Mouse (Mus musculus) embryonic stem cell, embryonic (primary cell): ENCODE measurements around the gene Baiap2.

Experiments used
- CTCF ChIA-PET, 4 experiments: fragments of 300-600 bp in 2 of 4; fragments of 350-600 bp in 2 of 4; sonication (Branson Sonifier 250); formaldehyde crosslinking; loops; one replicate each; lab custom pipeline; 2022; ENCODE audit warnings: inconsistent platforms in 2 of 4; lab: Charles Lee
- POLR2A ChIA-PET, 4 experiments: fragments of 300-600 bp in 2 of 4; fragments of 350-600 bp in 2 of 4; sonication (Branson Sonifier 250); formaldehyde crosslinking; loops; one replicate each; lab custom pipeline; 2022; ENCODE audit warnings: antibody characterized with exemption in 4 of 4, inconsistent platforms in 1 of 4; lab: Charles Lee

Gene Baiap2

DNA sequence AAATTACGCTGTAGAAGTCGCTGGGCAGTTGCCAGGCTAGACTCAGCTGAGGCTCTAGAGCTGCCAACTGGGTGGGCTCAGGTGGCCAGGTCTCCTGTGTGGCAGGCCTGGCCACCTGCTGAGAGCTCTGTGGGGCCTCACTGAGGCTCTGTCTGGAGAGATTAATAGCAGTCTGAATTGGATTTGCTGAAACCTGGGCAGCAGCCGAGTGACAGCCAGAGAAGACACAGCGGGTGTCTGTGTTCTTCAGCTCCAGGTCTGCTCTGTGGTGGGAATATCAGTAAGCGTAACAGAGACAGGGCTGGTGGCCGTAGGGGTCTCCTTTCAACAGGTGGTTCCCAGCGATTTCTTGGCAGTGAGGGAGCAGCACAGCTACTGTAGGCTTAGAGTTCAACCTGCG lies 24.8 kb downstream of the Baiap2 start:
- ChIA-PET POLR2A (interaction anchor here in 3 of 4 experiments (0.9 to 3.3 kb wide), 7 partner anchors 13 to 90 kb away, joined by 3 to 10 read pairs (median 3); partner anchors contain the start of gene Baiap2 (in 2 of the 3)), CTCF (no interaction called here)

GRCm38 (mm10) chr11:119967892-119968291 lies 25.3 kb downstream of the Baiap2 start:
- ChIA-PET CTCF (no interaction called here), POLR2A (interaction anchor here in 3 of 4 experiments (0.9 to 3.3 kb wide), 6 partner anchors 13 to 89 kb away, joined by 3 to 10 read pairs (median 3); partner anchors contain the start of gene Baiap2 (in 2 of the 3))

- ChIA-PET CTCF (interaction anchor here in 3 of 4 experiments (0.6 to 1.0 kb wide), 5 partner anchors 35 to 1701 kb away, joined by 3 to 5 read pairs (median 3); no protein-coding TSS in a partner anchor), POLR2A (interaction anchor here in 3 of 4 experiments (0.5 to 1.5 kb wide), 13 partner anchors 9 to 317 kb away, joined by 3 to 8 read pairs (median 3); partner anchors contain the start of gene Baiap2 (in 2 of the 3))
Observed at GRCm38 (mm10) chr11:119970021-119970851, 27.7 kb downstream of the Baiap2 start.

GRCm38 (mm10) chr11:119973789-119974188 lies 31.2 kb downstream of the Baiap2 start:
- POLR2A ChIA-PET = interaction anchor here in 2 of 4 experiments (0.5 to 1.6 kb wide), 3 partner anchors 18 to 44 kb away, joined by 3 to 4 read pairs (median 3); no protein-coding TSS in a partner anchor
- CTCF ChIA-PET = interaction anchor here in 1 of 4 experiments (0.7 kb wide), 1 partner anchor 470 kb away, joined by 8 read pairs; no protein-coding TSS in a partner anchor

GRCm38 (mm10) chr11:119975739-119976501 lies 33.4 kb downstream of the Baiap2 start:
- CTCF ChIA-PET = interaction anchor here in 1 of 4 experiments (0.6 to 1.5 kb wide), 2 partner anchors 27 to 59 kb away, joined by 3 read pairs; no protein-coding TSS in a partner anchor
- POLR2A ChIA-PET = interaction anchor here in 2 of 4 experiments (0.7 to 8.1 kb wide), 5 partner anchors 12 to 38 kb away, joined by 3 to 38 read pairs (median 4); partner anchors contain the start of gene Baiap2 (in 2 of the 2)

DNA sequence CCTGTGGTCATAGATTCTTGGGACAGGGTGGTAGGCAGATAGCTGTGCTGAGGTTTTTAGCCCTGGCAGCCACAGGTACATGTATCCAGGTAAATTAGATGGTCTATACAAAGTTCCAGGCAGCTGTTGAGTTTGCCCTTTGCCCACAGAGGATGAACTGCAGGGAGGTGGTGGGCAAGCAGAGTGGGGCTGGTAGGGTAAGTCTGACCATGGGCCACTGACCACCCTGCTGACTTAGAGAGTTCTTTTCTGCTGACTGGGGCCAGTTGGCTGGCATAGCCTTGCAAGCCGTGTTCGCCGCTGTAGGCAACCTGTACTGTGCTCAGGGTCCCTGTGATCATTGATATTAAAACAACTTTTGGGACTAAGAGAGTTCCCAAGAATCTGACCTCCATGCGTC lies 36.1 kb downstream of the Baiap2 start:
- CTCF ChIA-PET = interaction anchor here in 1 of 4 experiments (0.5 kb wide), 1 partner anchor 29 kb away, joined by 8 read pairs; no protein-coding TSS in a partner anchor
- POLR2A ChIA-PET = interaction anchor here in 3 of 4 experiments (1.3 to 8.1 kb wide), 4 partner anchors 20 to 37 kb away, joined by 3 to 38 read pairs (median 6); partner anchors contain the start of gene Baiap2 (in 2 of the 3)

- ChIA-PET POLR2A (interaction anchor here (0.5 to 8.1 kb wide), 19 partner anchors 9 to 362 kb away, joined by 3 to 38 read pairs (median 4); partner anchors contain the start of genes Baiap2 (in 3 of the 4) and Slc38a10 (in 1 of the 4)), CTCF (interaction anchor here (0.5 to 2.1 kb wide), 9 partner anchors 12 to 605 kb away, joined by 3 to 12 read pairs (median 3); no protein-coding TSS in a partner anchor)
Observed at GRCm38 (mm10) chr11:119979596-119980385, 37.2 kb downstream of the Baiap2 start.

GRCm38 (mm10) chr11:119981769-119982168 lies 39.2 kb downstream of the Baiap2 start:
- ChIA-PET POLR2A (interaction anchor here in 3 of 4 experiments (0.7 to 8.1 kb wide), 6 partner anchors 39 to 169 kb away, joined by 3 to 38 read pairs (median 4); partner anchors contain the start of genes Baiap2 (in 3 of the 3) and Slc38a10 (in 1 of the 3)), CTCF (interaction anchor here in 2 of 4 experiments (0.6 to 2.3 kb wide), 4 partner anchors 10 to 950 kb away, joined by 3 to 6 read pairs (median 4); no protein-coding TSS in a partner anchor)

DNA sequence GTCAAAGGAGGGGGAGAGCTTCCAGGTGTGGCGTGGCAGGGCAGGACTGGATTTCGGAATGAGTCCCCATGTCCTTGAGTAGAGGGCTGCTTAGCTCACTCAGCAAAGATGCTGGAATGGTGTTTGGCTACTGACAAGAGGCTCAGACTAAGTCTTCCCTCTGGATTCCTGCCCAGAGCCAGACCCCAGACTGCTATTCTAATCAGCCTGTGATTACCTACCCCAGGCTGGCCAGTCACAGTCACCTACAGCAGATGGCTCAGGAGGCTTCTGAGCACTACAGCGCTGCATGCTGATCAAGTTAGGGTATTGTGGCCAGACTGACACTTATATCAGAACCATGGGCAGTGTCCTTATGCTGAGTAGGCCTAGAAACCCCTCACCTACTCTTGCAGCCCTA lies 39.7 kb downstream of the Baiap2 start:
- ChIA-PET CTCF (interaction anchor here in 2 of 4 experiments (0.6 to 2.3 kb wide), 4 partner anchors 9 to 951 kb away, joined by 3 to 6 read pairs (median 4); no protein-coding TSS in a partner anchor), POLR2A (interaction anchor here in 3 of 4 experiments (1.0 to 8.1 kb wide), 5 partner anchors 40 to 62 kb away, joined by 3 to 38 read pairs (median 5); partner anchors contain the start of gene Baiap2 (in 3 of the 3))

DNA sequence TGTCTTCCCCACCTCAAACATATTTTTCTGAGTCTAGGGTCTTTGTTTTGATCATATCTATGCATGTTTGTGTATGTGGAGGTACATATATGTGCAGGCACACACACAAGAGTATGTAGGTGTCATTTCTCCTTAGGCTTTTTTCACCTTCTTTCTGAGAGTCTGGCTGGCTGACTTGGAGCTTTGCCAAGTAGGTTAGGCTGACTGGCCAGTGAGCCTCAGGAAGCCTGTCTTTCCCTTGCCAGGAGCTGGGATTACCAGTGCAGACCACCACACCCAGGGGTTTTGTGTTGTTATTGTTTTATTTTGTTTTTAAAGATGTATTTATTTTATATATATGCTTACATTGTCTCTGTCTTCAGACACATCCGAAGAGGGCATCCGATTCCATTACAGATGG lies 40.6 kb downstream of the Baiap2 start:
- CTCF ChIA-PET = interaction anchor here in 1 of 4 experiments (2.3 kb wide), 1 partner anchor 8 kb away, joined by 6 read pairs; no protein-coding TSS in a partner anchor
- POLR2A ChIA-PET = interaction anchor here in 1 of 4 experiments (8.1 kb wide), 1 partner anchor 41 kb away, joined by 38 read pairs; the partner anchor contains the start of gene Baiap2

DNA sequence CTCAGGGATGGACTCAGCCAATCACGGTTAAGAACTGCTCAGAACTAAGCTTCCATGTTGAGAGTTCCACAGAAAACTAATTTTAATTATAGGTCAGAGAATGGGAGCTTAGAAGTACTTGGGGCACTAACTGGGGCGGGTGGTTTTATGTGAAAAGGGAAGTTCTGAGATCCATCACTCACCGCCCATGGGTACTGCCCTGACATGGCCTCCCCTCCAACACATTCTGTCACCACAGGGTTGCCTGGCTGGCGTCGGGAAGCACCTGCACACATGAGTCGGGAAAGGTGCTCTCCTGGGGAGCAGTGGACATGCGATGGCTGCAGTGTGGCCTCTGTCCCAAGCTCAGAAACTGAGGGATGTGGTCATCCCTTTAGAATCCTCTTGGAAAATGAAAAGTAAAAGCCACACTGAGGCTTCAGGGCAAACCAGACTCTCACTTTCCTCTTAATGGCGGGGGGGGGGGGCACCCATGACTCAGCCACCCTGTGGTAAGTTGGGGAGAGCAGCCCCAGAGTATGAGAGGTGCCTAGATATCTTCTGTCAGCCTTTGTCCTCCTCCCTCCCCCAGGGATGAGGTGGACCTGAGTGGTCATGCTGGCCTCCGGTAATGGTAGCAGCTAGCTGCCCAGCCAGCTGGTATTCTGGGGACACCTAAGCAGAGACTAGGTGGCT lies 44.3 kb downstream of the Baiap2 start:
- CTCF ChIA-PET = interaction anchor here in 2 of 4 experiments (0.8 to 1.2 kb wide), 2 partner anchors 44 to 78 kb away, joined by 3 to 4 read pairs; partner anchors contain the start of gene Baiap2 (in 1 of the 2)
- POLR2A ChIA-PET = interaction anchor here in 2 of 4 experiments (0.6 to 3.5 kb wide), 8 partner anchors 44 to 559 kb away, joined by 3 to 14 read pairs (median 5); partner anchors contain the start of genes Baiap2 (in 2 of the 2) and Oxld1 (in 1 of the 2)

GRCm38 (mm10) chr11:119987876-119988275 lies 45.3 kb downstream of the Baiap2 start:
- POLR2A ChIA-PET = interaction anchor here in 3 of 4 experiments (1.0 to 4.7 kb wide), 7 partner anchors 8 to 56 kb away, joined by 3 to 37 read pairs (median 6); partner anchors contain the start of gene Baiap2 (in 2 of the 3)
- CTCF ChIA-PET = interaction anchor here in 3 of 4 experiments (0.6 to 1.2 kb wide), 3 partner anchors 52 to 79 kb away, joined by 3 read pairs; no protein-coding TSS in a partner anchor

- ChIA-PET POLR2A (interaction anchor here in 2 of 4 experiments (1.1 to 4.7 kb wide), 4 partner anchors 8 to 51 kb away, joined by 3 to 37 read pairs (median 9); partner anchors contain the start of gene Baiap2 (in 1 of the 2)), CTCF (interaction anchor here in 1 of 4 experiments (0.7 kb wide), 1 partner anchor 52 kb away, joined by 3 read pairs; no protein-coding TSS in a partner anchor)
Observed at GRCm38 (mm10) chr11:119988391-119988790, 45.8 kb downstream of the Baiap2 start.

- CTCF ChIA-PET = interaction anchor here in 1 of 4 experiments (0.6 kb wide), 1 partner anchor 27 kb away, joined by 3 read pairs; no protein-coding TSS in a partner anchor
- POLR2A ChIA-PET = interaction anchor here in 2 of 4 experiments (0.6 to 4.7 kb wide), 5 partner anchors 9 to 560 kb away, joined by 3 to 37 read pairs (median 4); partner anchors contain the start of gene Baiap2 (in 1 of the 2)
Observed at GRCm38 (mm10) chr11:119989115-119989564, 46.6 kb downstream of the Baiap2 start.
